Mouse (Mus musculus): Measurements from ENCODE around the gene Olfr494.

Gene Olfr494

GRCm38 (mm10) chr7:108365035-108365434 is at the start of gene Olfr494:
Olfr494 (plus strand) TSS chr7:108365335.
- no peak for DNase-seq (ENCODE audit: low spot score)

GRCm38 (mm10) chr7:108323574-108323973 is 41.6 kb upstream of the Olfr494 start, which contains the start of gene Olfr492:
Olfr492 (minus strand) TSS chr7:108323674.
- no peak for DNase-seq (ENCODE audit: low spot score)

- no peak for DNase-seq (ENCODE audit: low spot score)
Measured at GRCm38 (mm10) chr7:108346879-108347278, 18.3 kb upstream of the Olfr494 start, which contains the start of gene Olfr493. Olfr493 (minus strand) TSS chr7:108346979.

GRCm38 (mm10) chr7:108392867-108393266 is 27.7 kb downstream of the Olfr494 start, which contains the start of gene Olfr495:
Olfr495 (plus strand) TSS chr7:108393167.
- no peak for DNase-seq (ENCODE audit: low spot score)
